ENCODE assay signal across 8 mouse cellular contexts in the genomic region with DNA sequence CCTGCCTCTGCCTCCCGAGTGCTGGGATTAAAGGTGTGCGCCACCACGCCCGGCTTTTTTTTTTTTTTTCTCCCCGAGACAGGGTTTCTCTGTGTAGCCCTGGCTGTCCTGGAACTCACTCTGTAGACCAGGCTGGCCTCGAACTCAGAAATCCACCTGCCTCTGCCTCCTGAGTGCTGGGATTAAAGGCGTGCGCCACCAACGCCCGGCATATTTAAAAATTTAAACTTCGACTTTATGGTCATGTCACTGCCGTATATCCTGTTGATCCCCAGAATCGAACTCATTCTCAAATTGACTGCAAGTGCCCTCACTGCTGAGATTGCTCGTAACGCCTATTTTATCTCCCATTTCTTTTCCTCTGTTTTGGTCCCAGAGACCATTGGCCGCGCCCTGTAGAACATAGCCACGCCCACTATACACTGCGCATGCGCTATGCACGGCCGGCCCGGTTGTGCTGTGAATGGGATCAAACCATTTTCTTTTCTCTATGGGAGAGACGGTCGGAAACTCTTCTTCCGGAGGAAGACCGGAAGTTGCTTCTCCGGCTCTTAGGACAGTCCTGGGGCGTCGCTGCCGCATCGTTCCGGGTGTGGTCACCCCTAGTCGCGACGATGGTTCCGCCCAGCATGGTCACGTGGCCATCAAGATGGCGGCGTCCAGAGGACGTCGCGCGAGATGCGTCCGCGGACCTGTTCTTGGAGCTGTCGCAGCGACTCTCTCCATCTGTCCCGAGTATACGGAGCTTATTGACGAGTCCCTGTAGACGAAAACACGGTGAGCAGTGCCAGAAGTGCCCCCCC. TPM values are rescaled to one million over a fixed set of nuclear protein-coding genes. Genes with fewer than 3 reads are reported as not detected.
DNase-seq lines count a peak whose midpoint lies in the region; ATAC-seq and TF ChIP-seq lines count a peak whose summit lies in the region.

Dohh (plus strand) TSS at position 627 of the 803 bp plus-strand sequence.
Gm48551 (plus strand) TSS at position 665 of the 803 bp plus-strand sequence.

- ATAC-seq in common myeloid progenitor, adult 5-6 weeks (replicated peaks; ENCODE audit: low read depth, poor library complexity, severe bottlenecking) = peak; percentile 77
- ATAC-seq in hindbrain, postnatal 0 days = peak; percentile 96
- ATAC-seq in megakaryocyte, adult 5-6 weeks (ENCODE audit: poor library complexity, severe bottlenecking) = peak; percentile 97

- H3K36me3 ChIP-seq in hindbrain, postnatal 0 days (ENCODE audit: insufficient read depth, low read length) = peaks cover 33% of the 10 kb centered on the region

- intact Hi-C loops in gastrocnemius, adult 2 months (cut with DNase I) = no loop called here
- intact Hi-C loops in left cerebral cortex, adult 2 months (cut with DNase I) = no loop called here

- no peaks in the 10 kb centered on the region for H3K9me3 ChIP-seq in hindbrain, postnatal 0 days (ENCODE audit: low read length)

- H3K27me3 ChIP-seq in hindbrain, postnatal 0 days (ENCODE audit: insufficient read depth, low read length) = no peaks in the 10 kb centered on the region

- H3K9ac ChIP-seq in hindbrain, postnatal 0 days (replicated peaks; ENCODE audit: low read length) = peak within 1 kb of the TSS; percentile 87

- H3K4me1 ChIP-seq in hindbrain, postnatal 0 days (ENCODE audit: insufficient read depth, low read length) = peaks cover 10% of the 10 kb centered on the region; the same call in 1 of the 2 replicates

- peak; percentile 100 for DNase-seq in ZHBTc4 (ENCODE audit: low read depth, low spot score)
- peak; percentile 99 for DNase-seq in gastrocnemius, adult 2 months
- DNase-seq in hindbrain, postnatal 0 days (ENCODE audit: low spot score) = peak; percentile 100
- peak; percentile 97 to 98 for DNase-seq in left cerebral cortex, adult 2 months (ENCODE audit: extremely low spot score in 1 of 2, low spot score in 2 of 2)
- DNase-seq in right cerebral cortex, adult 2 months (ENCODE audit: low spot score in 2 of 2) = peak; percentile 99
- DNase-seq in urinary bladder, postnatal 14 days (ENCODE audit: low spot score) = peak; percentile 100

- WGBS in hindbrain, postnatal 0 days = 4% methylated on average over 50 of the region's 54 CpGs

- no peak for TF ChIP-seq CTCF in gastrocnemius, adult 2 months (IDR thresholded peaks at IDR 0.05)
- no peak for TF ChIP-seq CTCF in hindbrain, postnatal 0 days (IDR thresholded peaks at IDR 0.05; ENCODE audit: low read depth)
- TF ChIP-seq CTCF in left cerebral cortex, adult 2 months (IDR thresholded peaks at IDR 0.05) = no peak

- H3K4me3 ChIP-seq in gastrocnemius, adult 2 months = peak within 1 kb of the TSS; percentile 80
- H3K4me3 ChIP-seq in hindbrain, postnatal 0 days (ENCODE audit: low read length) = peak within 1 kb of the TSS; percentile 93
- peak within 1 kb of the TSS; percentile 86 for H3K4me3 ChIP-seq in left cerebral cortex, adult 2 months

- H3K4me2 ChIP-seq in hindbrain, postnatal 0 days (ENCODE audit: low read depth, low read length) = peak within 1 kb of the TSS; percentile 97

- peak within 1 kb of the TSS; percentile 95 for H3K27ac ChIP-seq in gastrocnemius, adult 2 months
- peak within 1 kb of the TSS; percentile 94 for H3K27ac ChIP-seq in hindbrain, postnatal 0 days
- H3K27ac ChIP-seq in left cerebral cortex, adult 2 months = peak within 1 kb of the TSS; percentile 81

RNA-seq across cellular contexts. Expression of gene Dohh, which starts in this region (rescaled TPM):
- total RNA-seq in common myeloid progenitor, adult 5-6 weeks (2017) = 34.7 and 50.7 TPM in 2 replicates
- total RNA-seq in gastrocnemius, adult 2 months (2021) = 10 to 100 TPM; 38.1 to 39.8 TPM
- total RNA-seq in hindbrain, postnatal 0 days (2014; rRNA removed) = 146 TPM in 2 replicates
- polyA plus RNA-seq in hindbrain, postnatal 0 days (2015; fragmentation: Nextera tagmentation; extraction: Ambion mirVana) = 111 and 114 TPM in 2 replicates
- 10 to 100 TPM; 87.1 to 95.1 TPM for total RNA-seq in left cerebral cortex, adult 2 months (2021)
- 5.4 and 5.7 TPM in 2 replicates for total RNA-seq in megakaryocyte, adult 5-6 weeks (2015)
- 21.9 and 42.4 TPM in 2 replicates for total RNA-seq in megakaryocyte, adult 5-6 weeks (2017)

RNA-seq across cellular contexts. Expression of gene Gm48551, which starts in this region (rescaled TPM):
- 0.19 and 2.4 TPM in 2 replicates for total RNA-seq in common myeloid progenitor, adult 5-6 weeks (2017)
- total RNA-seq in gastrocnemius, adult 2 months (2021) = 1 to 10 TPM in 1 of 2 experiments, under 1 TPM in 1; 0.87 to 2.8 TPM
- total RNA-seq in hindbrain, postnatal 0 days (2014; rRNA removed) = 2.1 and 3.3 TPM in 2 replicates
- 5.3 and 7.0 TPM in 2 replicates for polyA plus RNA-seq in hindbrain, postnatal 0 days (2015; fragmentation: Nextera tagmentation; extraction: Ambion mirVana)
- total RNA-seq in left cerebral cortex, adult 2 months (2021) = 1 to 10 TPM; 2.0 to 3.4 TPM
- total RNA-seq in megakaryocyte, adult 5-6 weeks (2015) = 0.83 and 2.9 TPM in 2 replicates
- total RNA-seq in megakaryocyte, adult 5-6 weeks (2017) = 0.33 TPM in 1 of 2 replicates, not detected in the other

Comparison
In these comparisons a context has a peak if more than half of its experiments do, and no peak if none do; other contexts are left out.
1. Peak in every context shown above with its lines: DNase-seq, ATAC-seq, H3K4me3 ChIP-seq and H3K27ac ChIP-seq.